In genomic region chr9:108626498-108626897, GRCm38 (mm10) we compare ENCODE assay signal across 11 mouse cellular contexts. TPM values are rescaled to one million over a fixed set of nuclear protein-coding genes. Genes with fewer than 3 reads are reported as not detected.
DNase-seq lines count a peak whose midpoint lies in the region; ATAC-seq and TF ChIP-seq lines count a peak whose summit lies in the region.
"Had no signal": no experiment of that assay in that cellular context is flagged by ENCODE, and none has a peak within 500 bp of the region (broad histone marks: within the 10 kb centered on the region; RNA-seq: fewer than 3 reads in every experiment).

No protein-coding gene starts in this region.

- no peak overlapping the region for H3K9ac ChIP-seq in kidney, embryonic 14.5 days (ENCODE audit: low read depth, low read length)
- H3K9ac ChIP-seq in heart, adult 2 months (ENCODE audit: low read depth, low read length) = no peak overlapping the region
- H3K9ac ChIP-seq: hindbrain, embryonic 15.5 days had no signal

- H3K27ac ChIP-seq in kidney, embryonic 14.5 days (ENCODE audit: low read depth, low read length) = no peak overlapping the region
- H3K27ac ChIP-seq in heart, adult 2 months = peak overlapping the region; percentile 67
- H3K27ac ChIP-seq: hindbrain, embryonic 15.5 days had no signal

- no peak overlapping the region for H3K4me2 ChIP-seq in kidney, embryonic 14.5 days (replicated peaks; ENCODE audit: low read depth, low read length)
- H3K4me2 ChIP-seq: hindbrain, embryonic 15.5 days had no signal

- H3K4me1 ChIP-seq in kidney, embryonic 14.5 days (ENCODE audit: control insufficient read depth, insufficient read depth, low read length) = no peaks in the 10 kb centered on the region
- no peaks in the 10 kb centered on the region for H3K4me1 ChIP-seq in heart, adult 2 months (ENCODE audit: control insufficient read depth, insufficient read depth, low read length)
- H3K4me1 ChIP-seq: hindbrain, embryonic 15.5 days had no signal

- no peak for TF ChIP-seq CTCF in heart, adult 2 months (IDR thresholded peaks at IDR 0.05)

- intact Hi-C loops in heart, adult 2 months (cut with DNase I) = no loop called here
- intact Hi-C loops in heart, postnatal 25 days (cut with DNase I) = no loop called here

- peak; percentile 62; the same call in 1 of the 2 replicates for TF ChIP-seq EP300 in heart, adult 2 months (IDR thresholded peaks at IDR 0.05; ENCODE audit: insufficient read depth, low read depth, low read length)

- 84% methylated on average over 2 of the region's 2 CpGs for WGBS in kidney, embryonic 14.5 days
- WGBS in heart, adult 2 months = 39% methylated on average over 2 of the region's 2 CpGs

- no peaks in the 10 kb centered on the region for H3K27me3 ChIP-seq in kidney, embryonic 14.5 days (ENCODE audit: control insufficient read depth, insufficient read depth, low read length)
- H3K27me3 ChIP-seq in heart, adult 2 months (ENCODE audit: control insufficient read depth, insufficient read depth, low read length) = no peaks in the 10 kb centered on the region
- H3K27me3 ChIP-seq: hindbrain, embryonic 15.5 days had no signal

- peaks cover 3% of the 10 kb centered on the region; the same call in 1 of the 2 replicates for H3K79me2 ChIP-seq in heart, adult 2 months (replicated peaks; ENCODE audit: control insufficient read depth, insufficient read depth, low read length)

- no peak for ATAC-seq in kidney, embryonic 14.5 days (ENCODE audit: low FRiP score, low TSS enrichment)

- no peaks in the 10 kb centered on the region for H3K9me3 ChIP-seq in kidney, embryonic 14.5 days (ENCODE audit: control insufficient read depth, low read length)
- H3K9me3 ChIP-seq: hindbrain, embryonic 15.5 days had no signal

- peak; percentile 49 for DNase-seq in kidney, adult 11 months
- peak; percentile 30 to 64 for DNase-seq in heart, adult 2 months
- DNase-seq in heart, postnatal 25 days (ENCODE audit: low spot score) = peak; percentile 17
- peak; percentile 51 for DNase-seq in lung, postnatal 14 days
- DNase-seq in testis, postnatal 14 days (ENCODE audit: low spot score) = no peak
- DNase-seq in urinary bladder, adult 2 months (ENCODE audit: low spot score) = no peak
- no peak for DNase-seq in cerebellum, postnatal 4 days (ENCODE audit: low spot score in 2 of 2)
- DNase-seq: adrenal gland, adult 2 months; layer of hippocampus, postnatal 36 days had no signal

- H3K4me3 ChIP-seq in kidney, embryonic 14.5 days (ENCODE audit: low read length) = no peak overlapping the region
- no peak overlapping the region for H3K4me3 ChIP-seq in heart, adult 2 months
- H3K4me3 ChIP-seq: hindbrain, embryonic 15.5 days had no signal

- H3K36me3 ChIP-seq in kidney, embryonic 14.5 days (ENCODE audit: control insufficient read depth, insufficient read depth, low read length) = peaks cover 20% of the 10 kb centered on the region
- H3K36me3 ChIP-seq in heart, adult 2 months (ENCODE audit: control insufficient read depth, insufficient read depth, low read length) = peaks cover 6% of the 10 kb centered on the region

- no peak for TF ChIP-seq POLR2A in heart, adult 2 months (IDR thresholded peaks at IDR 0.05; ENCODE audit: insufficient read depth, low read depth, low read length)

RNA-seq across cellular contexts. Expression of gene Arih2, which starts 22.7 kb away (rescaled TPM):
- 32.7 and 38.8 TPM in 2 replicates for polyA plus RNA-seq in kidney, embryonic 14.5 days (2014; fragmentation: Nextera tagmentation; extraction: Ambion mirVana)
- 10 to 100 TPM; 42.5 to 45.5 TPM for total RNA-seq in heart, adult 2 months (2021)
- polyA plus RNA-seq in heart, adult 2 months (2012; rRNA removed) = 25.9 and 40.5 TPM in 2 replicates
- total RNA-seq in heart, postnatal 25 days (2021) = 10 to 100 TPM; 41.3 to 42.2 TPM
- polyA plus RNA-seq in urinary bladder, adult 2 months (2012; rRNA removed) = 41.1 and 46.2 TPM in 2 replicates

RNA-seq across cellular contexts. Expression of gene P4htm, which starts 29.0 kb away (rescaled TPM):
- 7.5 and 7.7 TPM in 2 replicates for polyA plus RNA-seq in kidney, embryonic 14.5 days (2014; fragmentation: Nextera tagmentation; extraction: Ambion mirVana)
- total RNA-seq in heart, adult 2 months (2021) = 10 to 100 TPM; 14.2 to 15.3 TPM
- polyA plus RNA-seq in heart, adult 2 months (2012; rRNA removed) = 21.0 and 25.2 TPM in 2 replicates
- total RNA-seq in heart, postnatal 25 days (2021) = 10 to 100 TPM; 14.5 to 18.5 TPM
- 21.6 and 21.7 TPM in 2 replicates for polyA plus RNA-seq in urinary bladder, adult 2 months (2012; rRNA removed)

RNA-seq across cellular contexts. Expression of gene Slc25a20, which starts 35.4 kb away (rescaled TPM):
- 25.8 and 41.7 TPM in 2 replicates for polyA plus RNA-seq in kidney, embryonic 14.5 days (2014; fragmentation: Nextera tagmentation; extraction: Ambion mirVana)
- 100 to 1,000 TPM; 190 to 203 TPM for total RNA-seq in heart, adult 2 months (2021)
- 122 and 169 TPM in 2 replicates for polyA plus RNA-seq in heart, adult 2 months (2012; rRNA removed)
- total RNA-seq in heart, postnatal 25 days (2021) = 100 to 1,000 TPM; 192 to 211 TPM
- 28.1 and 29.4 TPM in 2 replicates for polyA plus RNA-seq in urinary bladder, adult 2 months (2012; rRNA removed)

RNA-seq across cellular contexts. Expression of gene Wdr6, which starts 48.0 kb away (rescaled TPM):
- polyA plus RNA-seq in kidney, embryonic 14.5 days (2014; fragmentation: Nextera tagmentation; extraction: Ambion mirVana) = 86.0 and 114 TPM in 2 replicates
- 10 to 100 TPM; 13.3 to 17.2 TPM for total RNA-seq in heart, adult 2 months (2021)
- 16.5 and 21.9 TPM in 2 replicates for polyA plus RNA-seq in heart, adult 2 months (2012; rRNA removed)
- 10 to 100 TPM; 14.3 to 16.1 TPM for total RNA-seq in heart, postnatal 25 days (2021)
- polyA plus RNA-seq in urinary bladder, adult 2 months (2012; rRNA removed) = 48.9 and 59.1 TPM in 2 replicates

RNA-seq across cellular contexts. Expression of gene Dalrd3, which starts 56.8 kb away (rescaled TPM):
- 130 and 159 TPM in 2 replicates for polyA plus RNA-seq in kidney, embryonic 14.5 days (2014; fragmentation: Nextera tagmentation; extraction: Ambion mirVana)
- 10 to 100 TPM; 22.8 to 25.6 TPM for total RNA-seq in heart, adult 2 months (2021)
- 79.2 and 81.5 TPM in 2 replicates for polyA plus RNA-seq in heart, adult 2 months (2012; rRNA removed)
- total RNA-seq in heart, postnatal 25 days (2021) = 10 to 100 TPM; 21.0 to 21.3 TPM
- 120 and 184 TPM in 2 replicates for polyA plus RNA-seq in urinary bladder, adult 2 months (2012; rRNA removed)

Comparison
In these comparisons a context has a peak if more than half of its experiments do, and no peak if none do; other contexts are left out.
1. DNase-seq: peak in kidney, adult 11 months (single experiment), heart, adult 2 months (2 of 2), heart, postnatal 25 days (single experiment) and lung, postnatal 14 days (single experiment); none in testis, postnatal 14 days (single experiment), urinary bladder, adult 2 months (single experiment) and cerebellum, postnatal 4 days (0 of 2).